Mouse (Mus musculus): ENCODE results near the gene Tmem150b.

Tmem150b gene

GRCm38 (mm10) chr7:4663742-4664141 lies 61.3 kb downstream of the Tmem150b start:
- no peak for DNase-seq (ENCODE audit: low spot score)

GRCm38 (mm10) chr7:4663179-4663578 lies 61.9 kb downstream of the Tmem150b start:
- no peak for DNase-seq (ENCODE audit: low spot score)

- no peak for DNase-seq (ENCODE audit: low spot score)
Observed at GRCm38 (mm10) chr7:4659911-4660443, 65.1 kb downstream of the Tmem150b start.

- DNase-seq (ENCODE audit: low spot score): peak; percentile 95
Observed at GRCm38 (mm10) chr7:4658912-4659551, 66.0 kb downstream of the Tmem150b start, which contains the start of gene Ppp6r1. Gene Ppp6r1, minus strand, starts transcription at chr7:4659019.

GRCm38 (mm10) chr7:4658128-4658907 lies 66.7 kb downstream of the Tmem150b start:
- peak; percentile 72 for DNase-seq (ENCODE audit: low spot score)

GRCm38 (mm10) chr7:4657521-4658127 lies 67.4 kb downstream of the Tmem150b start:
- DNase-seq (ENCODE audit: low spot score): no peak
